Mouse (Mus musculus) ovary, postnatal 36 days (tissue): ENCODE measurements around the gene Fbxl14.
"Not testable (repeated sequence)": the region's sequence is repeated elsewhere in the genome, so short reads cannot be mapped to it uniquely, and the experiment has no call there.

Experiments
- DNase-seq: peaks from one replicate; pipeline ENCODE4 v3.0.0; 2022; ENCODE audit warnings: low spot score, mixed read lengths

Gene Fbxl14

GRCm38 (mm10) chr6:119479343-119479875, at the start of gene Fbxl14:
Gene Fbxl14, plus strand, starts transcription at chr6:119479668.
- DNase-seq = no peak

GRCm38 (mm10) chr6:119430508-119430907, 49.0 kb upstream of the Fbxl14 start:
- DNase-seq = peak; percentile 34

GRCm38 (mm10) chr6:119431751-119432324, 47.6 kb upstream of the Fbxl14 start:
- no peak for DNase-seq

GRCm38 (mm10) chr6:119434394-119434793, 45.1 kb upstream of the Fbxl14 start:
- no peak for DNase-seq

- no peak for DNase-seq
Measured at GRCm38 (mm10) chr6:119437894-119438761, 41.3 kb upstream of the Fbxl14 start.

- not testable (repeated sequence) for DNase-seq
Measured at GRCm38 (mm10) chr6:119442729-119443128, 36.7 kb upstream of the Fbxl14 start.

GRCm38 (mm10) chr6:119443742-119444645, 35.5 kb upstream of the Fbxl14 start:
- DNase-seq = peak; percentile 74

GRCm38 (mm10) chr6:119445671-119446607, 33.5 kb upstream of the Fbxl14 start:
- no peak for DNase-seq

- DNase-seq = peak; percentile 35
Measured at GRCm38 (mm10) chr6:119448321-119449059, 31.0 kb upstream of the Fbxl14 start.

- DNase-seq = peak; percentile 71
Measured at GRCm38 (mm10) chr6:119449060-119449499, 30.4 kb upstream of the Fbxl14 start.

- DNase-seq = no peak
Measured at GRCm38 (mm10) chr6:119450965-119451943, 28.2 kb upstream of the Fbxl14 start.

- peak; percentile 63 for DNase-seq
Measured at GRCm38 (mm10) chr6:119451981-119452499, 27.4 kb upstream of the Fbxl14 start.

- DNase-seq = peak; percentile 33
Measured at GRCm38 (mm10) chr6:119458166-119458565, 21.3 kb upstream of the Fbxl14 start.

GRCm38 (mm10) chr6:119459041-119459440, 20.4 kb upstream of the Fbxl14 start:
- DNase-seq = no peak

GRCm38 (mm10) chr6:119460391-119460790, 19.1 kb upstream of the Fbxl14 start:
- DNase-seq = no peak

- no peak for DNase-seq
Measured at GRCm38 (mm10) chr6:119466161-119466560, 13.3 kb upstream of the Fbxl14 start.

GRCm38 (mm10) chr6:119466921-119467784, 12.3 kb upstream of the Fbxl14 start:
- peak; percentile 41 for DNase-seq

- DNase-seq = no peak
Measured at GRCm38 (mm10) chr6:119467785-119468059, 11.7 kb upstream of the Fbxl14 start.
